22 mouse cellular contexts compared by ENCODE assay signal in genomic region chr3:60395299-60395698, GRCm38 (mm10).
DNase-seq lines count a peak whose midpoint lies in the region; ATAC-seq and TF ChIP-seq lines count a peak whose summit lies in the region.
"Had no signal": no experiment of that assay in that cellular context is flagged by ENCODE, and none has a peak within 500 bp of the region (broad histone marks: within the 10 kb centered on the region; RNA-seq: fewer than 3 reads in every experiment).

No protein-coding gene starts in this region.

- 38% methylated on average over 4 of the region's 4 CpGs for WGBS in heart, embryonic 12.5 days
- WGBS in liver, embryonic 14.5 days (ENCODE audit: insufficient replicate concordance), result 17% methylated on average over 4 of the region's 4 CpGs

- intact Hi-C loops in heart, postnatal 10 days (cut with DNase I), result no loop called here
- intact Hi-C loops in gastrocnemius, postnatal 14 days (cut with DNase I; ENCODE audit: low total_unique reads), result no loop called here
- intact Hi-C loops in gastrocnemius, postnatal 36 days (cut with DNase I), result no loop called here

- no peak overlapping the region for H3K27ac ChIP-seq in heart, embryonic 12.5 days (ENCODE audit: poor library complexity, severe bottlenecking)
- H3K27ac ChIP-seq in liver, embryonic 14.5 days, result peak overlapping the region; percentile 40
- H3K27ac ChIP-seq: forebrain, embryonic 15.5 days; hindbrain, embryonic 14.5 days; neural tube, embryonic 13.5 days had no signal

- no peaks in the 10 kb centered on the region for H3K4me1 ChIP-seq in heart, embryonic 12.5 days (replicated peaks)
- peaks cover 15 to 17% of the 10 kb centered on the region in 2 experiments for H3K4me1 ChIP-seq in liver, embryonic 14.5 days (replicated peaks; ENCODE audit: control insufficient read depth in 2 of 2, insufficient read depth in 2 of 2, low read length in 1 of 2)
- H3K4me1 ChIP-seq: forebrain, embryonic 15.5 days; neural tube, embryonic 13.5 days had no signal

- DNase-seq in heart, postnatal 10 days, result no peak
- peak; percentile 53 to 61 (median 60) for DNase-seq in liver, embryonic 14.5 days (ENCODE audit: low read depth in 3 of 3, low spot score in 3 of 3)
- peak; percentile 30 for DNase-seq in naive thymus-derived CD4-positive, alpha-beta T cell, adult 2 months (ENCODE audit: low read depth)
- DNase-seq in gastrocnemius, postnatal 14 days, result no peak
- DNase-seq in urinary bladder, adult 18-20 months (ENCODE audit: low spot score in 2 of 2), result no peak
- no peak for DNase-seq in gastrocnemius, postnatal 36 days
- DNase-seq: adrenal gland, adult 2 months; cerebellum, adult 18-20 months; cerebellum, postnatal 36 days; heart, adult 18-20 months; heart, postnatal 36 days; kidney, adult 2 months; kidney, postnatal 10 days; lung, adult 18-20 months; lung, postnatal 10 days; midbrain, embryonic 14.5 days had no signal

- H3K36me3 ChIP-seq in heart, embryonic 12.5 days, result no peaks in the 10 kb centered on the region
- H3K36me3 ChIP-seq in liver, embryonic 14.5 days (replicated peaks; ENCODE audit: control insufficient read depth, insufficient read depth, low read depth), result no peaks in the 10 kb centered on the region
- H3K36me3 ChIP-seq: forebrain, embryonic 15.5 days; neural tube, embryonic 13.5 days had no signal

- H3K27me3 ChIP-seq in heart, embryonic 12.5 days (replicated peaks), result no peaks in the 10 kb centered on the region
- no peaks in the 10 kb centered on the region for H3K27me3 ChIP-seq in liver, embryonic 14.5 days (ENCODE audit: control insufficient read depth, insufficient read depth, low read length)
- H3K27me3 ChIP-seq: forebrain, embryonic 15.5 days; neural tube, embryonic 13.5 days had no signal

- no peak overlapping the region for H3K4me2 ChIP-seq in heart, embryonic 12.5 days
- peak overlapping the region; percentile 42 for H3K4me2 ChIP-seq in liver, embryonic 14.5 days (ENCODE audit: low read depth)
- H3K4me2 ChIP-seq: forebrain, embryonic 15.5 days; hindbrain, embryonic 14.5 days; neural tube, embryonic 13.5 days had no signal

- peak; percentile 65 for TF ChIP-seq EP300 in liver, embryonic 14.5 days (IDR thresholded peaks at IDR 0.05; ENCODE audit: low read depth)

- peak; percentile 36; the same call in 1 of the 2 replicates for ATAC-seq in heart, embryonic 12.5 days (ENCODE audit: insufficient number of reproducible peaks, low FRiP score)
- peak; percentile 42 for ATAC-seq in granulocyte monocyte progenitor cell, adult 5-6 weeks (replicated peaks; ENCODE audit: poor library complexity, severe bottlenecking)
- peak; percentile 98 for ATAC-seq in liver, embryonic 14.5 days (ENCODE audit: insufficient read depth)
- ATAC-seq: forebrain, embryonic 15.5 days; inflammation-experienced regulatory T-cells, adult 6 months had no signal

- no peaks in the 10 kb centered on the region for H3K9me3 ChIP-seq in heart, embryonic 12.5 days (replicated peaks)
- H3K9me3 ChIP-seq in liver, embryonic 14.5 days (ENCODE audit: control insufficient read depth, low read length), result no peaks in the 10 kb centered on the region
- H3K9me3 ChIP-seq: forebrain, embryonic 15.5 days; neural tube, embryonic 13.5 days had no signal

- no peak overlapping the region for H3K4me3 ChIP-seq in heart, embryonic 12.5 days
- no peak overlapping the region for H3K4me3 ChIP-seq in liver, embryonic 14.5 days (ENCODE audit: insufficient read depth in 1 of 2, low read depth in 2 of 2, low read length in 2 of 2)
- H3K4me3 ChIP-seq: forebrain, embryonic 15.5 days; neural tube, embryonic 13.5 days had no signal

- H3K9ac ChIP-seq in heart, embryonic 12.5 days, result no peak overlapping the region
- H3K9ac ChIP-seq in liver, embryonic 14.5 days (replicated peaks), result peak overlapping the region; percentile 35; the same call in 1 of the 2 replicates
- H3K9ac ChIP-seq: forebrain, embryonic 15.5 days; hindbrain, embryonic 14.5 days; neural tube, embryonic 13.5 days had no signal

- TF ChIP-seq CTCF in liver, embryonic 14.5 days (IDR thresholded peaks at IDR 0.05; ENCODE audit: low read depth), result no peak

Comparison
In these comparisons a context has a peak if more than half of its experiments do, and no peak if none do; other contexts are left out.
1. ATAC-seq: peak in every context shown above with its lines; median percentile 98 in liver, embryonic 14.5 days; 42 in granulocyte monocyte progenitor cell, adult 5-6 weeks; 36 in heart, embryonic 12.5 days.
2. DNase-seq: peak in liver, embryonic 14.5 days (3 of 3) and naive thymus-derived CD4-positive, alpha-beta T cell, adult 2 months (single experiment); none in heart, postnatal 10 days (0 of 2), gastrocnemius, postnatal 14 days (single experiment), urinary bladder, adult 18-20 months (0 of 2) and gastrocnemius, postnatal 36 days (0 of 2).